Mouse (Mus musculus) heart, adult 8-10 months (tissue): ENCODE data around the gene Cds2. TPM values are rescaled to one million over a fixed set of nuclear protein-coding genes. Genes with fewer than 3 reads are reported as not detected.
"Not testable (repeated sequence)": the region's sequence is repeated elsewhere in the genome, so short reads cannot be mapped to it uniquely, and the experiment has no call there.

ENCODE experiments used
- DNase-seq: peaks from one replicate; pipeline ENCODE4 v3.0.0; 2022; ENCODE audit warnings: low spot score
- total RNA-seq, 4 experiments: library from RNA; stranded (reverse); gene quantifications; 2 replicates each; pipeline ENCODE4 v1.2.4; 2022

The Cds2 gene
- total RNA-seq, 4 experiments from 2014 or later = 79.2 to 97.9 (median 83.9) TPM

- DNase-seq = no peak
These were observed 28.3 kb downstream of the Cds2 start for GRCm38 (mm10) chr2:132291265-132291664.

- DNase-seq = peak; percentile 66
These were observed 29.1 kb downstream of the Cds2 start for GRCm38 (mm10) chr2:132292083-132292482.

GRCm38 (mm10) chr2:132293694-132294450 is 30.9 kb downstream of the Cds2 start:
- no peak for DNase-seq

- no peak for DNase-seq
These were observed 35.3 kb downstream of the Cds2 start for GRCm38 (mm10) chr2:132298250-132298649.

GRCm38 (mm10) chr2:132301436-132301835 is 38.5 kb downstream of the Cds2 start:
- no peak for DNase-seq

- DNase-seq = no peak
These were observed 42.2 kb downstream of the Cds2 start for GRCm38 (mm10) chr2:132305165-132305564.

GRCm38 (mm10) chr2:132305988-132306387 is 43.0 kb downstream of the Cds2 start:
- no peak for DNase-seq

- DNase-seq = no peak
These were observed 44.4 kb downstream of the Cds2 start for GRCm38 (mm10) chr2:132307213-132307843.

- DNase-seq = no peak
These were observed 45.9 kb downstream of the Cds2 start for GRCm38 (mm10) chr2:132308829-132309228.

- no peak for DNase-seq
These were observed 46.5 kb downstream of the Cds2 start for GRCm38 (mm10) chr2:132309398-132309930.

GRCm38 (mm10) chr2:132312616-132313015 is 49.7 kb downstream of the Cds2 start:
- no peak for DNase-seq

- DNase-seq = no peak
These were observed 50.6 kb downstream of the Cds2 start for GRCm38 (mm10) chr2:132313568-132313967.

- not testable (repeated sequence) for DNase-seq
These were observed 51.1 kb downstream of the Cds2 start for GRCm38 (mm10) chr2:132314057-132314456.

- peak; percentile 34 for DNase-seq
These were observed 53.3 kb downstream of the Cds2 start for GRCm38 (mm10) chr2:132316041-132316808.

- DNase-seq = no peak
These were observed 54.2 kb downstream of the Cds2 start for GRCm38 (mm10) chr2:132317178-132317577.

GRCm38 (mm10) chr2:132320516-132320915 is 57.6 kb downstream of the Cds2 start:
- DNase-seq = no peak

GRCm38 (mm10) chr2:132323541-132323940 is 60.6 kb downstream of the Cds2 start:
- DNase-seq = no peak

- DNase-seq = no peak
These were observed 74.3 kb downstream of the Cds2 start for GRCm38 (mm10) chr2:132337202-132337601.

GRCm38 (mm10) chr2:132340350-132340749 is 77.4 kb downstream of the Cds2 start:
- no peak for DNase-seq

- no peak for DNase-seq
These were observed 78.3 kb downstream of the Cds2 start for GRCm38 (mm10) chr2:132341293-132341692.

- DNase-seq = no peak
These were observed 80.9 kb downstream of the Cds2 start for GRCm38 (mm10) chr2:132343846-132344245.
